Mouse (Mus musculus) MEL (cell line): ENCODE measurements at regions not wholly inside any gene's neighbourhood (a gene's known extent, or its start where the extent isn't known, plus 50 kb on each side); places are given as distances from the start of the nearest gene placed in this dataset.

Experiments used
- DNase-seq: peaks from one replicate; pipeline ENCODE4 v3.0.0; 2011; ENCODE audit warnings: low read depth, low spot score
- H3K27ac ChIP-seq: 2 replicates; pipeline ENCODE4 v1.5.1; 2012; ENCODE audit warnings: low read depth, mild to moderate bottlenecking, control low read depth, low read length, moderate library complexity; ENCODE audit not compliant: control insufficient read depth
- H3K27me3 ChIP-seq, 2 experiments: fragments of 150-350 bp in 1 of 2; sonication (generic) in 1 of 2; 2 replicates each; pipeline ENCODE4 v1.6.1; 2012; ENCODE audit warnings: low read length in 2 of 2, mild to moderate bottlenecking in 2 of 2, improper control_type of control experiment in 1 of 2, moderate library complexity in 1 of 2; ENCODE audit not compliant: insufficient read depth in 2 of 2, control insufficient read depth in 1 of 2
- H3K36me3 ChIP-seq, 2 experiments: 2 replicates each; pipeline ENCODE4 v1.6.1; 2012 to 2014; ENCODE audit warnings: low read length in 2 of 2, improper control_type of control experiment in 1 of 2, inconsistent platforms in 1 of 2, mild to moderate bottlenecking in 1 of 2; ENCODE audit not compliant: insufficient read depth in 2 of 2, control insufficient read depth in 1 of 2
- H3K4me1 ChIP-seq, 2 experiments: fragments of 150-350 bp in 1 of 2; sonication (generic) in 1 of 2; 2 replicates each; pipeline ENCODE4 v1.6.1; 2012; ENCODE audit warnings: low read length in 2 of 2, improper control_type of control experiment in 1 of 2, mild to moderate bottlenecking in 1 of 2; ENCODE audit not compliant: insufficient read depth in 2 of 2, control insufficient read depth in 1 of 2
- H3K4me3 ChIP-seq, 2 experiments: fragments of 150-350 bp in 1 of 2; sonication (generic) in 1 of 2; 2 replicates each; pipeline ENCODE4 v1.5.1; 2012; ENCODE audit warnings: low read depth in 2 of 2, low read length in 2 of 2, mild to moderate bottlenecking in 2 of 2, moderate library complexity in 2 of 2, control low read depth in 1 of 2, improper control_type of control experiment in 1 of 2; ENCODE audit not compliant: control insufficient read depth in 1 of 2, insufficient read depth in 1 of 2
- H3K79me2 ChIP-seq: 2 replicates; pipeline ENCODE4 v1.6.1; 2012; ENCODE audit warnings: mild to moderate bottlenecking, low read length, moderate library complexity; ENCODE audit not compliant: control insufficient read depth, poor library complexity, insufficient read depth
- H3K9ac ChIP-seq: 2 replicates; pipeline ENCODE4 v1.6.1; 2012; ENCODE audit warnings: low read depth, mild to moderate bottlenecking, control low read depth, low read length, moderate library complexity; ENCODE audit not compliant: control insufficient read depth, poor library complexity, severe bottlenecking
- H3K9me3 ChIP-seq: fragments of 150-350 bp; sonication (generic); replicated peaks from 2 replicates; pipeline ENCODE4 v1.6.1; 2012; ENCODE audit warnings: mild to moderate bottlenecking, low read length, improper control_type of control experiment, moderate library complexity; ENCODE audit not compliant: insufficient read depth
- BHLHE40 ChIP-seq: IDR thresholded peaks from 2 replicates; pipeline ENCODE4 v1.6.1; 2012; ENCODE audit warnings: low read depth, mild to moderate bottlenecking, inconsistent platforms, low read length, improper control_type of control experiment, borderline replicate concordance
- CHD1 ChIP-seq: IDR thresholded peaks from 2 replicates; pipeline ENCODE4 v1.6.1; 2012; ENCODE audit warnings: low read depth, mild to moderate bottlenecking, inconsistent platforms, low read length, improper control_type of control experiment
- E2F4 ChIP-seq: IDR thresholded peaks from 2 replicates; pipeline ENCODE4 v1.6.1; 2011; ENCODE audit warnings: low read depth, low read length, improper control_type of control experiment, borderline replicate concordance
- ELF1 ChIP-seq: IDR thresholded peaks from 2 replicates; pipeline ENCODE4 v1.6.1; 2014; ENCODE audit warnings: low read depth, mild to moderate bottlenecking, inconsistent platforms, low read length, improper control_type of control experiment, moderate library complexity
- GABPA ChIP-seq: IDR thresholded peaks from 2 replicates; pipeline ENCODE4 v1.6.1; 2012; ENCODE audit warnings: low read depth, mild to moderate bottlenecking, inconsistent platforms, low read length, improper control_type of control experiment, moderate library complexity
- KAT2A ChIP-seq: conservative IDR thresholded peaks from 2 replicates; pipeline ENCODE4 v1.6.1; 2012; ENCODE audit warnings: low read depth, low read length, improper control_type of control experiment, inconsistent platforms
- MYB ChIP-seq: IDR thresholded peaks from 2 replicates; pipeline ENCODE4 v1.6.1; 2011; ENCODE audit warnings: mild to moderate bottlenecking, low read depth, low read length, improper control_type of control experiment
- POLR2AphosphoS2 ChIP-seq: IDR thresholded peaks from 2 replicates; pipeline ENCODE4 v1.6.1; 2011; ENCODE audit warnings: low read length, improper control_type of control experiment
- POLR2AphosphoS5 ChIP-seq: IDR thresholded peaks from 2 replicates; pipeline ENCODE4 v1.6.1; 2012; ENCODE audit warnings: low read depth, borderline replicate concordance, mild to moderate bottlenecking, inconsistent platforms, low read length, moderate library complexity, mixed read lengths
- RCOR1 ChIP-seq: IDR thresholded peaks from 2 replicates; pipeline ENCODE4 v1.6.1; 2012; ENCODE audit warnings: low read depth, mild to moderate bottlenecking, inconsistent platforms, low read length, improper control_type of control experiment
- SIN3A ChIP-seq: IDR thresholded peaks from 2 replicates; pipeline ENCODE4 v1.6.1; 2012; ENCODE audit warnings: low read length, improper control_type of control experiment, inconsistent platforms
- TAL1 ChIP-seq: IDR thresholded peaks from 2 replicates; pipeline ENCODE4 v1.6.1; 2012; ENCODE audit warnings: mild to moderate bottlenecking, inconsistent platforms, low read length, moderate library complexity, mixed read lengths
- TBP ChIP-seq: IDR thresholded peaks from 2 replicates; pipeline ENCODE4 v1.8.0; 2011; ENCODE audit warnings: low read depth, low read length, improper control_type of control experiment
- TCF12 ChIP-seq: IDR thresholded peaks from 2 replicates; pipeline ENCODE4 v1.6.1; 2014; ENCODE audit warnings: low read depth, mild to moderate bottlenecking, inconsistent platforms, low read length, improper control_type of control experiment, moderate library complexity
- USF1 ChIP-seq: IDR thresholded peaks from 2 replicates; pipeline ENCODE4 v1.6.1; 2014; ENCODE audit warnings: low read depth, mild to moderate bottlenecking, inconsistent platforms, low read length, improper control_type of control experiment, moderate library complexity
- ZC3H11A ChIP-seq: IDR thresholded peaks from 2 replicates; pipeline ENCODE4 v1.6.1; 2012; ENCODE audit warnings: low read depth, mild to moderate bottlenecking, inconsistent platforms, low read length, improper control_type of control experiment

DNA sequence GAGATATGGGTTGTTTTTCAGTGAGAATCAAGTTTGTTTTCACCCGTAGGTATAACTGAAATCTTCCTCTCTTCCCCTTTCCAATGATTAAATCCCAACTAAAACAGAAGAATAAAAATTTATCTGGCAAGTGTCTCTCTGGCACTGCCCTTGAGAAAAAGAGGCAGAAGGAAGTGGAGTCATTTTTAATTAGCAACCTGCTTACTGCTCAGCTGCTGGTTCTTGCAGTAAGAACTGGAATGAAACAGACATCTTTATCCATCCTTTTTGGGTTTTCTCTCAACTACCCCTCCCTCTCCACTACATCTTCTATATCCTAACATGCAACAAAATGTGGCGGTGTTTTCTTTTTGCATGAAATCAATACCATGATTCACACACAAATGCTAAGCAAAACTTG, 302.4 kb upstream of the Plxna2 start:
- no peak for TF ChIP-seq KAT2A
- no peak for TF ChIP-seq TBP
- no peak for TF ChIP-seq MYB
- TF ChIP-seq BHLHE40, result no peak
- TF ChIP-seq POLR2AphosphoS2, result no peak
- TF ChIP-seq TCF12, result no peak
- TF ChIP-seq TAL1, result no peak
- no peak for TF ChIP-seq USF1
- H3K9me3 ChIP-seq, result no peaks in the 10 kb centered on the region
- no peaks in the 10 kb centered on the region for H3K27me3 ChIP-seq
- no peaks in the 10 kb centered on the region for H3K79me2 ChIP-seq
- DNase-seq, result no peak
- H3K4me3 ChIP-seq, result no peak overlapping the region
- H3K36me3 ChIP-seq, result no peaks in the 10 kb centered on the region
- H3K9ac ChIP-seq, result no peak overlapping the region
- no peaks in the 10 kb centered on the region for H3K4me1 ChIP-seq
- H3K27ac ChIP-seq, result no peak overlapping the region

DNA sequence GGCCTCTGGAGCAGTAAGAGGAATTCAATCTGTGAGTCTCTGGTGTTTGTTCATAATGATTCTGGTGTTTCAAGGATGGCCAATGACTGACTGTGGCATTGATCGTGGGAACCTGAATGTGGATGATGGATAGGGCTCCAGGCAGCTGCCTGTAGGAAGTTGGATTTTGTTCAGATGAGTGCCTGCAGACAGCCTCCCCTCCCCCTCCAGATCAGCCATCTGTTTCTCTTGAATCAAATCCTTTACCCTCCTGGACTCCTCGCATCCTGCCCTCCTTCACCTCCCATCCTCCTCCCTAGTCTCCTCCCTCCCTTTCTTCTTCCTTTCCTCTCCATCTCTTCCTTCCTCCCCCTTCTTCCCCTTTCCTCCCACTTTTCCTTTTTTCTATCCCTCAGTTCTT, 307.6 kb upstream of the Plxna2 start:
- Histone ChIP-seq H3K27ac (no peak overlapping the region), H3K9ac (no peak overlapping the region), H3K27me3 (no peaks in the 10 kb centered on the region), H3K4me1 (no peaks in the 10 kb centered on the region), H3K4me3 (no peak overlapping the region), H3K9me3 (no peaks in the 10 kb centered on the region), H3K36me3 (no peaks in the 10 kb centered on the region), H3K79me2 (no peaks in the 10 kb centered on the region)
- no peak for DNase-seq
- TF ChIP-seq POLR2AphosphoS5, result no peak

GRCm38 (mm10) chr1:194308648-194309047, 309.4 kb upstream of the Plxna2 start:
- H3K27ac ChIP-seq, result no peak overlapping the region
- no peak for DNase-seq

More at GRCm38 (mm10) chr1:194308648-194309047, 309.4 kb upstream of the Plxna2 start:
- Histone ChIP-seq H3K79me2 (no peaks in the 10 kb centered on the region), H3K27me3 (no peaks in the 10 kb centered on the region), H3K4me3 (no peak overlapping the region), H3K36me3 (no peaks in the 10 kb centered on the region), H3K4me1 (no peaks in the 10 kb centered on the region), H3K9me3 (no peaks in the 10 kb centered on the region), H3K9ac (no peak overlapping the region)
- TF ChIP-seq E2F4 (no peak), SIN3A (no peak), POLR2AphosphoS2 (no peak), GABPA (no peak), KAT2A (no peak), RCOR1 (no peak), ELF1 (no peak), BHLHE40 (no peak), ZC3H11A (no peak), CHD1 (no peak), USF1 (no peak)
